Mouse (Mus musculus) cerebral cortex, adult 2 months (tissue): Measurements from ENCODE around the gene Ece2.

ENCODE experiments used
- WGBS: fragments of 180-500 bp; shearing (Covaris S2); methylation state at CpG from one replicate; pipeline ENCODE4 v1.1.7; 2018; 5-methylcytosine and 5-hydroxymethylcytosine counted together

The Ece2 gene

GRCm38 (mm10) chr16:20621991-20622685, 7.5 kb upstream of the Ece2 start:
- under 1% methylated on average over 37 of the region's 37 CpGs for WGBS

- WGBS: 25% methylated on average over 2 of the region's 2 CpGs
These were observed 6.4 kb upstream of the Ece2 start for GRCm38 (mm10) chr16:20623211-20623610.

GRCm38 (mm10) chr16:20628871-20629391, 697 bp upstream of the Ece2 start:
- WGBS: 41% methylated on average over 11 of the region's 11 CpGs

GRCm38 (mm10) chr16:20637410-20637809, 7.8 kb downstream of the Ece2 start:
- WGBS: 87% methylated on average over 8 of the region's 8 CpGs

DNA sequence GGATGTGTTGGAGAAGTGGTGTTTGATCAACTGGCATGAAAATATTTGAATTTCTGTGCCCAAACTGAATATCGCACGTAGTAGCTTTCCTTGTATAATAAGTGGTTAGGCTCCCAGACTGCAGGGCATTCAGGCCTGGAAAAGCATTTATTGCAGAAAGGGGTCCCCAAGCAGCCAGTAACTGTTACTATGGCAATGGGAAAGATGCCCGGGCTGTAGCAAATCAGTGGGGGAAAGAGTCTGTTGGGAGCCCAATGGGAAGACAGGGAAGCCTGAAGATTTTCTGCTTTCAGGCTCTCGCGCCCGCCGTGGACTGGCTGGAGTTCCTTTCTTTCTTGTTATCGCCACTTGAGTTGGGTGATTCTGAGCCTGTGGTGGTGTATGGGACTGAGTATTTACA, 8.7 kb downstream of the Ece2 start:
- WGBS: 30% methylated on average over 8 of the region's 8 CpGs

- under 1% methylated on average over 8 of the region's 8 CpGs for WGBS
These were observed 12.5 kb downstream of the Ece2 start for GRCm38 (mm10) chr16:20642161-20642560.

GRCm38 (mm10) chr16:20643911-20644310, 14.3 kb downstream of the Ece2 start:
- 87% methylated on average over 7 of the region's 7 CpGs for WGBS

GRCm38 (mm10) chr16:20651076-20651946, 21.7 kb downstream of the Ece2 start, which contains the start of gene Psmd2:
Psmd2 (plus strand) TSS chr16:20651652.
- 1% methylated on average over 46 of the region's 46 CpGs for WGBS

DNA sequence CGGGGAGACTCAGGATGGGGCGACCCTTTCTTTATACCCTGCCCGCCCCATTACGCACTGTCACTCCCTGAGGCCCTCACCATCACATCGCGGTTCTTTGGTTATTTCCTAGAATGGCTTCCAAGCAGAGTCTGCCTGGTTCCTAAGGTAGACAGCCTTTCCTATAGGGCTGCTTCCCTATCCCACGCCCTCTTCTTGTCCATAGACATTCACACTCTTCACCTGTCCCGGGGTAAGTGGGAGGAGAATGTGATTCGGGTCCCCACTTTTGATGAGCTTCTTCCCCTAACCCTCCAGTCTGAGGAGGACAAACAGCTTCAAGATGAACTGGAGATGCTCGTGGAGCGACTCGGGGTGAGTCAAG, 22.3 kb downstream of the Ece2 start:
- WGBS: 5% methylated on average over 12 of the region's 12 CpGs

- 40% methylated on average over 2 of the region's 2 CpGs for WGBS
These were observed 23.7 kb downstream of the Ece2 start for GRCm38 (mm10) chr16:20653315-20653714.

- WGBS: 73% methylated on average over 4 of the region's 4 CpGs
These were observed 28.0 kb downstream of the Ece2 start for GRCm38 (mm10) chr16:20657661-20658060.

DNA sequence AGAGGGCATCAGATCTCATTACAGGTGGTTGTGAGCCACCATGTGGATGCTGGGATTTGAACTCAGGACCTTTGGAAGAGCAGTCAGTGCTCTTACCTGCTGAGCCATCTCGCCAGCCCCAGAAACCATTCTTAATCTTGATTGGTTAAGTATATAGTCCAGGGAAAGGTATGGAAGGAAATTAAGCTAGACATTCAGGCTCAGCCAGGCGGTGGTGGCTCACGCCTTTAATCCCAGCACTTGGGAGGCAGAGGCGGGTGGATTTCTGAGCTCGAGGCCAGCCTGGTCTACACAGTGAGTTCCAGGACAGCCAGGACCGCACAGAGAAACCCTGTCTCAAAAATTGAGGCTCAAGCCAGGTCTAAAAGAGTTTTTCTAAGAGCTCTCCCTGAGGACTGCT, 38.4 kb downstream of the Ece2 start, which contains the start of gene Eif4g1:
Gene Eif4g1 (plus strand): TSS at position 301 of the 400 bp plus-strand sequence.
- WGBS: 96% methylated on average over 5 of the region's 6 CpGs

DNA sequence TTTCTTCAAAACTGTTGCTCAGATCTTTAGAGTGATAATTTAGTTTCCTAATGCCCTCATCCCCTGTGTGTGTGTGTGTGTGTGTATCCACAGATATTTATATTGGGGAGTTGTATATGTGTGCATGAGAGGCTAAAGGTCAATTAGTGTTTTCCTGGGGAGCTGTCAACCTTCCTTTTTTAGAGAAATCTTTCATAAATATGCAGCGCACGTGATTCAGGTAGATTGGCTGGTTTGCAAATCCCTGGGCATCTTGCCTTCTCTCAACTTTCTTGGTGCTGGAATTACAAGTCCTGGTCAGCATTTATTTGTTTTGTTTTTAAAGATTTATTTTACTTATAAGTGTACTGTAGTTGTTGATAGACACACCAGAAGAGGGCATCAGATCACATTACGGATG, 40.7 kb downstream of the Ece2 start:
- WGBS: 89% methylated on average over 3 of the region's 3 CpGs

GRCm38 (mm10) chr16:20671886-20672285, 42.3 kb downstream of the Ece2 start:
- 21% methylated on average over 6 of the region's 6 CpGs for WGBS

- WGBS: under 1% methylated on average over 37 of the region's 38 CpGs
These were observed 42.9 kb downstream of the Ece2 start for GRCm38 (mm10) chr16:20672500-20672902.

DNA sequence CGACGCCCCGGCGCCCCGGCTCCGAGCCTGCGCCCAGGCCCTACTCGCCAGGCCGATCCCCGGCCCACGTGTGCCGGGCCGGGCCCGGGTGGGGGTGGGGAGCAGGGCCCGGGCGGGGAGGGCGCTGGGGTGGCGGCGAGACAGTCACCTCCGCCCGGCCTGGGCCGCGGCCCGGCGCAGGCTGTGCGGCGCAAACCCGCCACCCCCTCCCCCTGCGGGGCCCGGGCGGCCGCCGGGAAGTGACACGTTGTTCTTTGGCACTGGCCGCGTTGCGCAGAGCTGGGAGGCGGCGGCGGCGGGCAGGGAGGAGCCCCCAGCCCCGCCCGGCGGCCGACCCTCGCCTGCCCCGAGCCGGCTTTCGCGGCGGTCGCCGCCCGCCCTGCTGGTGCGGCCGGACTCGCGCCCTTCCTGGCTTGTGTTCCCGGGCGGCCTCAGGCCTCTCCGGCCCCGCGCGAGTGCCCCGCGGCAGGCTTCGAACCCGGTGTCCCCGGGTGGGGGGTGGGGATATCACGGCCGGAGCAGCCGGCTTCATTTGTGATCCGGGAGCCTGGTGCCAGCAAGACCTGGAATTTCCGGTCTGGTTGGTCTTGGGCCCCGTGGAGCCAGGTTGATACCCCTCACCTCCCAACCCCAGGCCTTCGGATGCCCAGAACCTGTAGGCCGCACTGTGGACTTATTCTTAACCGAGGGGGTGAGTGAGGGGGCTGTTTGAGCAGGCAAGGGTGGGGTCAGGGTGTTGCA, 43.5 kb downstream of the Ece2 start:
- under 1% methylated on average over 70 of the region's 78 CpGs for WGBS

DNA sequence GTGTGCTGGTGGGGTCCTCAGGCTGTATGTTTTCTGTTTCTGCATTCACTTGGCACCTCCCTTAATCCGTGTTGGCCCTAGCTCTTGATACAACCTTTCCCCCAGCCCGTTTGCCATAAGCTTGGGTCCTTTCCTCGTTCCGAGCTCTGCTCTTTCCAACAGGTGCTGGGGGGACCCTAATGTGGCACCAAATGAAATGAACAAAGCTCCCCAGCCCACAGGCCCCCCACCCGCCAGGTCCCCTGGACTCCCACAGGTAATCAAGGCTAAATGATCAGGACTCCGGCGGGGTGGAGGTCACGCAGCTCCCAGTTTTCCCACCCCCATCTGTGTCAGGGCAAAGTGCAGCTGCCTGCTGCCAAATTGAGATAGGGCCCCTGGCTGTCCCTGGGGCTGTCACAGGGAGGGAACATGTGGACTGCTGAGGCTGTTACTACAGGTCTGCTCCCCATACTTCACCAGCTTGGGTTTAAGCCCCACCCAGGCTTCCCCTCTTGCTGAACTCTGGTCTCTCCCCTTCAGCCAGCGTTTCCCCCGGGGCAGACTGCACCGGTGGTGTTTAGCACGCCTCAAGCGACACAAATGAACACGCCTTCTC, 44.2 kb downstream of the Ece2 start:
- 8% methylated on average over 14 of the region's 14 CpGs for WGBS

GRCm38 (mm10) chr16:20675213-20675612, 45.6 kb downstream of the Ece2 start:
- 81% methylated on average over 6 of the region's 6 CpGs for WGBS

DNA sequence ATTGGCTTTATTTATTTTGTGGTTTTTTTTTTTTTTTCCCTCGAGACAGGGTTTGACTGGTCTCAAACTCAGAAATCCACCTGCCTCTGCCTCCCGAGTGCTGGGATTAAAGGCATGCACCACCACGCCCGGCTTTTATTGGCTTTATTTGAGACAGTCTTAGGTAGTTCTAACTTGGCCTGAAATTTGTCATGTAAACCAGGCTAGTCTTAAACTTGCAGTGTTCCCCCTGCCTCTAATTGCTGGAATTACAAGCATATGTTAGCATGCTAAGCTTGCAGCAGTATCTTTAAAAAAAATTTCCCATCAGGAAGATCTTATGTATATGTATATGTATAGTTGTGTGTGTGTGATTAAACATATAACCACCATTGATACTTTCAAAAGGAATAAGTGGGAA, 47.1 kb downstream of the Ece2 start:
- WGBS: 69% methylated on average over 4 of the region's 4 CpGs

GRCm38 (mm10) chr16:20677380-20677779, 47.8 kb downstream of the Ece2 start:
- 58% methylated on average over 5 of the region's 5 CpGs for whole genome bisulfite sequencing

DNA sequence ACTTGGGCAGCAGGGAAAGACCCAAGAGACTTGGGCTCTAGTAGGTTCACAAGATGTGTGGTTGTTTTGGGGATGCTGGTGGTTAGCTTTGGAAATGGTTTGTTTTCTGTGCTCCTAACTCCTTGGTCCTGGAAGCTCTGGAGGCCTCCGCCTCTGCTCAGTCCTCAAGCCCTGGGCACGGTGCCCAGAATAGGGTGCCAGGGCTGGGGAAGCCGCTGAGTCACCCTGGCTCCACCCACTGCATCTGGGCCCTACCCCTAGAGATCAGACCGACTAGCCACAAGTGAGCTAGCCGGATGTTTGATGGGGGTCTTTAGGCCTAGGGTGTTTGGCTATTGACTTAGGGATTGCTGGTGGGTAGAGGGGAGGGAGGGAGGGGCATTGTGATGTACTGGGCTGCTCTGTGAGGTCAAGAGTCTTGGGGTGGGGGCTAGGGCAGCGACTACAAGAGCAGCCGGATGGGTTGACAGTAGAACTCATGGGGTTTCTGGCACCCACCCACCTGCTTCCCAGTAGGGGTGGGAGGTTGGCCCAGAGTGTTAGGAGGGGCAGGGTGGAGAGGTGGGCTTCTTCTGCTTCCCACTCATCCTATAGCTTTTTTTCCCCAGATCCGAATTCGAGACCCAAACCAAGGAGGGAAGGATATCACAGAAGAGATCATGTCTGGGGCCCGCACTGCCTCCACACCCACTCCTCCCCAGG, 48.5 kb downstream of the Ece2 start:
- WGBS: 36% methylated on average over 10 of the region's 10 CpGs
